Mouse (Mus musculus): Measurements from ENCODE around the gene Il17d. TPM values are rescaled to one million over a fixed set of nuclear protein-coding genes. Genes with fewer than 3 reads are reported as not detected.

Il17d gene
- polyA plus RNA-seq (2015; fragmentation: Nextera tagmentation; extraction: Ambion mirVana): 0.51 and 4.2 TPM in 2 replicates

GRCm38 (mm10) chr14:57524671-57525387 is at the start of gene Il17d:
Il17d (plus strand) TSS chr14:57524777.
- Histone ChIP-seq H3K9ac (ENCODE audit: low read depth, low read length) (peak within 1 kb of the TSS; percentile 81), H3K27me3 (replicated peaks; ENCODE audit: control insufficient read depth, insufficient read depth, low read length) (no peaks in the 10 kb centered on the region), H3K4me2 (ENCODE audit: low read depth, low read length) (peak within 1 kb of the TSS; percentile 91), H3K4me3 (ENCODE audit: low read length) (peak within 1 kb of the TSS; percentile 75), H3K36me3 (ENCODE audit: control insufficient read depth, insufficient read depth, low read length) (no peaks in the 10 kb centered on the region), H3K27ac (ENCODE audit: low read length) (peak within 1 kb of the TSS; percentile 86), H3K4me1 (ENCODE audit: control insufficient read depth, insufficient read depth, low read length) (peaks cover 17% of the 10 kb centered on the region), H3K9me3 (ENCODE audit: control insufficient read depth, low read length) (no peaks in the 10 kb centered on the region)
- WGBS: under 1% methylated on average over 63 of the region's 104 CpGs
- peak; percentile 54 for ATAC-seq

- 78% methylated on average over 2 of the region's 2 CpGs for WGBS
Observed at GRCm38 (mm10) chr14:57475057-57475456, 49.5 kb upstream of the Il17d start.

DNA sequence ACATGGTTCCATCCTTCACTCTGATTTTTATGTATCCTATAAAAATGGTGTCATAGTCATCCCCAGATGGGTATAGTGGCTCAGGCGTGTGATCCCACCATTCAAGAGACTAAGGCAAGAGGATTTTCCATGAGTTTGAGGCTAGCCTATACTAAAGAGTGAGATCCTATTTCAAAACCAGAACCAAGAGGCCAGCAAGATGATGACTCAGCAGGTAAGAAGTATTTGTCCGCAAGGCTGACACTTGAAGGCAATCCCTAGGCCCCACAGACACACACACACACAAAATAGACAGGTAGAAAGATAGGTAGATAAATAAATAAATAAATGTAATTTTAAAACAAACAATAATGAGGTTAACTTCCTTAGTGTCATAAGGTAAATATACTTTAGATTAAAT is 42.3 kb upstream of the Il17d start:
- ATAC-seq: no peak
- H3K36me3 ChIP-seq (ENCODE audit: control insufficient read depth, insufficient read depth, low read length): no peaks in the 10 kb centered on the region
- H3K4me2 ChIP-seq (ENCODE audit: low read depth, low read length): no peak overlapping the region
- no peak overlapping the region for H3K27ac ChIP-seq (ENCODE audit: low read length)
- 84% methylated on average over 2 of the region's 2 CpGs for WGBS
- H3K4me3 ChIP-seq (ENCODE audit: low read length): no peak overlapping the region
- no peaks in the 10 kb centered on the region for H3K27me3 ChIP-seq (replicated peaks; ENCODE audit: control insufficient read depth, insufficient read depth, low read length)
- H3K4me1 ChIP-seq (ENCODE audit: control insufficient read depth, insufficient read depth, low read length): no peaks in the 10 kb centered on the region
- H3K9me3 ChIP-seq (ENCODE audit: control insufficient read depth, low read length): no peaks in the 10 kb centered on the region
- no peak overlapping the region for H3K9ac ChIP-seq (ENCODE audit: low read depth, low read length)

More at GRCm38 (mm10) chr14:57475057-57475456, 49.5 kb upstream of the Il17d start:
- no peaks in the 10 kb centered on the region for H3K9me3 ChIP-seq (ENCODE audit: control insufficient read depth, low read length)
- H3K9ac ChIP-seq (ENCODE audit: low read depth, low read length): no peak overlapping the region
- no peak overlapping the region for H3K4me3 ChIP-seq (ENCODE audit: low read length)
- H3K4me1 ChIP-seq (ENCODE audit: control insufficient read depth, insufficient read depth, low read length): no peaks in the 10 kb centered on the region
- H3K27me3 ChIP-seq (replicated peaks; ENCODE audit: control insufficient read depth, insufficient read depth, low read length): no peaks in the 10 kb centered on the region
- no peak overlapping the region for H3K4me2 ChIP-seq (ENCODE audit: low read depth, low read length)
- no peak overlapping the region for H3K27ac ChIP-seq (ENCODE audit: low read length)
- ATAC-seq: no peak
- no peaks in the 10 kb centered on the region for H3K36me3 ChIP-seq (ENCODE audit: control insufficient read depth, insufficient read depth, low read length)

DNA sequence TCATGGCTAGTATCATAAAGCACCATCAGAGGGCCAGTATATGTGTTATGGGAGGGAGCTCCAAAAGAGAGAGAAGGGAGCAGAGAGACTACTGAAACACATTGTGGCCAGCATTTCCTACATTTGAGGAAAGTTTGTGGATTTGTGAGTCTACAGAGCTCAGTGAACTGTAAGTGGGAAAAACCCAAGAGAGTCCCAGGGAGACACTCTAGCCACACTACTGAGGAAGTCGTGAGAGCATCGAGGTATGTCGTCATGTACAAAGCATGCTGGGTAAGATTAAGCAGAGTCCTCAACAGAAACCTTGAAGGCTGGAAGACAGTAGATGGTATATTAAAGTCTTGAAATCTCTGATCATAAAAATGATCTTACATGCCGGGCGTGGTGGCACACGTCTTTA is 40.4 kb upstream of the Il17d start:
- no peaks in the 10 kb centered on the region for H3K9me3 ChIP-seq (ENCODE audit: control insufficient read depth, low read length)
- H3K36me3 ChIP-seq (ENCODE audit: control insufficient read depth, insufficient read depth, low read length): no peaks in the 10 kb centered on the region
- H3K4me3 ChIP-seq (ENCODE audit: low read length): no peak overlapping the region
- H3K27me3 ChIP-seq (replicated peaks; ENCODE audit: control insufficient read depth, insufficient read depth, low read length): no peaks in the 10 kb centered on the region
- no peak overlapping the region for H3K27ac ChIP-seq (ENCODE audit: low read length)
- H3K4me1 ChIP-seq (ENCODE audit: control insufficient read depth, insufficient read depth, low read length): no peaks in the 10 kb centered on the region
- ATAC-seq: no peak
- no peak overlapping the region for H3K9ac ChIP-seq (ENCODE audit: low read depth, low read length)
- H3K4me2 ChIP-seq (ENCODE audit: low read depth, low read length): no peak overlapping the region
- WGBS: 91% methylated on average over 6 of the region's 6 CpGs

DNA sequence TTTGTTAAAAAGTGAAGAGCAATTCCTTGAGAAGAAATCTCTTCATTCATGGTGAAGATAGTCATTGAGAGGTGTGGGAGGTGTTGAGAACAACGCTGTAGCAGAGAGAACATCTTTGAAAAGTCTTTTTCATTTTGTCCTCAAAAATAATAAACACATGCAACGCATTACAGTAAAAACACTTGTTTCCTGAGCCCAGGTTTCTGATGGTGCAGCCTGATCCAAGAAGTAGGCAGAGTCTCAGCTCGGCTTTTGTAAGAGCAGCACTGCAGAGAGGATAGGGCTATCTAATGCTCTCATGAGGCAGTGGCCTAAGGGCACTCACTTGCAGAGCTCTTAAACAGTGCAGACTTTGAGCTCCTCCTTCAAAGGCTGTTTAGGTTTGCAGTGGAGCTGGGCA is 34.9 kb upstream of the Il17d start:
- WGBS: 82% methylated on average over 3 of the region's 3 CpGs
- H3K36me3 ChIP-seq (ENCODE audit: control insufficient read depth, insufficient read depth, low read length): no peaks in the 10 kb centered on the region
- ATAC-seq: no peak

GRCm38 (mm10) chr14:57493840-57494239 is 30.7 kb upstream of the Il17d start:
- Histone ChIP-seq H3K27ac (ENCODE audit: low read length) (no peak overlapping the region), H3K4me3 (ENCODE audit: low read length) (no peak overlapping the region), H3K27me3 (replicated peaks; ENCODE audit: control insufficient read depth, insufficient read depth, low read length) (no peaks in the 10 kb centered on the region), H3K9me3 (ENCODE audit: control insufficient read depth, low read length) (no peaks in the 10 kb centered on the region), H3K4me2 (ENCODE audit: low read depth, low read length) (no peak overlapping the region), H3K9ac (ENCODE audit: low read depth, low read length) (no peak overlapping the region), H3K36me3 (ENCODE audit: control insufficient read depth, insufficient read depth, low read length) (no peaks in the 10 kb centered on the region), H3K4me1 (ENCODE audit: control insufficient read depth, insufficient read depth, low read length) (no peaks in the 10 kb centered on the region)
- WGBS: 96% methylated on average over 2 of the region's 2 CpGs
- ATAC-seq: no peak

More for the DNA sequence above, 34.9 kb upstream of the Il17d start:
- Histone ChIP-seq H3K4me3 (ENCODE audit: low read length) (no peak overlapping the region), H3K27ac (ENCODE audit: low read length) (no peak overlapping the region), H3K4me2 (ENCODE audit: low read depth, low read length) (no peak overlapping the region), H3K27me3 (replicated peaks; ENCODE audit: control insufficient read depth, insufficient read depth, low read length) (no peaks in the 10 kb centered on the region), H3K9ac (ENCODE audit: low read depth, low read length) (no peak overlapping the region), H3K9me3 (ENCODE audit: control insufficient read depth, low read length) (no peaks in the 10 kb centered on the region), H3K4me1 (ENCODE audit: control insufficient read depth, insufficient read depth, low read length) (no peaks in the 10 kb centered on the region)

DNA sequence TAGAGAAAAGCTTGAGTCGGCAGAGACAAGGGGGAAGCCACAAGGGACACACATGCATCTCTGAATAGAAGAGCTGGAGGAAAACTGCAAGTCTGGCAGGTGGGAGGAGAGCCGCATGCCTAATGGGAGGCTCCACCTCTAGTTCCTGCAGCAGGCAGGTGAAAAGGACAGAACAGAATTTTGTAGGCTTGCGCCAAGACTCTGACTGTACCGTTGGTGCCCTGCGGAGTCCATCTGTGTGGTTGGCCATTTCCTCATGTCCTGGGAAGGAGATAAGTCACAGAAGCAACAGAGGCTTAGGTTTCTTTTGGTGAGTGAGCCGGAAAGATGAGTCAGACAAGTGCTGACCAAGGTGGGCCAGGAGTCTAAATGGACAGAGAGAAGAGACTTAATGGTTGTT is 20.8 kb upstream of the Il17d start:
- 87% methylated on average over 6 of the region's 6 CpGs for WGBS
- no peak overlapping the region for H3K9ac ChIP-seq (ENCODE audit: low read depth, low read length)
- no peaks in the 10 kb centered on the region for H3K27me3 ChIP-seq (replicated peaks; ENCODE audit: control insufficient read depth, insufficient read depth, low read length)
- H3K4me2 ChIP-seq (ENCODE audit: low read depth, low read length): no peak overlapping the region
- no peaks in the 10 kb centered on the region for H3K9me3 ChIP-seq (ENCODE audit: control insufficient read depth, low read length)
- no peak for ATAC-seq
- no peak overlapping the region for H3K4me3 ChIP-seq (ENCODE audit: low read length)
- peaks cover 5% of the 10 kb centered on the region; the same call in 1 of the 2 replicates for H3K36me3 ChIP-seq (ENCODE audit: control insufficient read depth, insufficient read depth, low read length)
- no peak overlapping the region for H3K27ac ChIP-seq (ENCODE audit: low read length)
- no peaks in the 10 kb centered on the region for H3K4me1 ChIP-seq (ENCODE audit: control insufficient read depth, insufficient read depth, low read length)

DNA sequence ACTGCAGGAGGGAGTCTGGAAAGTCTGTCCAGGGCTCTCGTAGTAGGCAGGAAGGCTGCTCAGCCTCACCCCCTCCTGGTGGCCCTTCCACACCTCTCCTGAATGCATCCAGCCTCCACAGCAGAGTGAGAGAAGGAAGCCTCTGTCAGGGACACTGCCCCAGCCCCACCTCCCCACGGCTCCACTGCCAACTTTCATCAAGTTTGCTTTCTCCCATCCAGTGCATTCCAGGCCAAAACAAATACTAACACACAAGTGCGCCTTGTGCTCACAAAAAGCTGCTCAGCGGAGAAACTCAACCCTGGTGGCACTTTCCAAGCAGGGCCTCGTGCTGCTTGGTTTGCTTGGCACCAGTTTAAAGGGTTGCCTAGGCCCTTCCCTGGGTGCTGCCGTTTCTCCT is 15.0 kb upstream of the Il17d start:
- H3K27ac ChIP-seq (ENCODE audit: low read length): no peak overlapping the region
- no peaks in the 10 kb centered on the region for H3K9me3 ChIP-seq (ENCODE audit: control insufficient read depth, low read length)
- H3K4me3 ChIP-seq (ENCODE audit: low read length): no peak overlapping the region
- no peak overlapping the region for H3K9ac ChIP-seq (ENCODE audit: low read depth, low read length)
- H3K4me1 ChIP-seq (ENCODE audit: control insufficient read depth, insufficient read depth, low read length): no peaks in the 10 kb centered on the region
- WGBS: 57% methylated on average over 6 of the region's 6 CpGs
- no peaks in the 10 kb centered on the region for H3K36me3 ChIP-seq (ENCODE audit: control insufficient read depth, insufficient read depth, low read length)
- no peaks in the 10 kb centered on the region for H3K27me3 ChIP-seq (replicated peaks; ENCODE audit: control insufficient read depth, insufficient read depth, low read length)
- no peak for ATAC-seq
- H3K4me2 ChIP-seq (ENCODE audit: low read depth, low read length): no peak overlapping the region

- no peak overlapping the region for H3K9ac ChIP-seq (ENCODE audit: low read depth, low read length)
- 37% methylated on average over 6 of the region's 6 CpGs for whole genome bisulfite sequencing
- H3K4me3 ChIP-seq (ENCODE audit: low read length): no peak overlapping the region
- no peaks in the 10 kb centered on the region for H3K9me3 ChIP-seq (ENCODE audit: control insufficient read depth, low read length)
- ATAC-seq: no peak
- no peaks in the 10 kb centered on the region for H3K27me3 ChIP-seq (replicated peaks; ENCODE audit: control insufficient read depth, insufficient read depth, low read length)
- H3K36me3 ChIP-seq (ENCODE audit: control insufficient read depth, insufficient read depth, low read length): no peaks in the 10 kb centered on the region
- H3K27ac ChIP-seq (ENCODE audit: low read length): no peak overlapping the region
- H3K4me1 ChIP-seq (ENCODE audit: control insufficient read depth, insufficient read depth, low read length): peaks cover 8% of the 10 kb centered on the region
- H3K4me2 ChIP-seq (ENCODE audit: low read depth, low read length): no peak overlapping the region
Observed at GRCm38 (mm10) chr14:57515156-57515762, 9.3 kb upstream of the Il17d start.

All from intestine, embryonic 16.5 days (tissue).